Mouse (Mus musculus) ovary, postnatal 36 days (tissue): ENCODE data around the gene Olfr1093.

Experiments
- DNase-seq: peaks from one replicate; pipeline ENCODE4 v3.0.0; 2022; ENCODE audit warnings: low spot score, mixed read lengths

Olfr1093 gene

DNA sequence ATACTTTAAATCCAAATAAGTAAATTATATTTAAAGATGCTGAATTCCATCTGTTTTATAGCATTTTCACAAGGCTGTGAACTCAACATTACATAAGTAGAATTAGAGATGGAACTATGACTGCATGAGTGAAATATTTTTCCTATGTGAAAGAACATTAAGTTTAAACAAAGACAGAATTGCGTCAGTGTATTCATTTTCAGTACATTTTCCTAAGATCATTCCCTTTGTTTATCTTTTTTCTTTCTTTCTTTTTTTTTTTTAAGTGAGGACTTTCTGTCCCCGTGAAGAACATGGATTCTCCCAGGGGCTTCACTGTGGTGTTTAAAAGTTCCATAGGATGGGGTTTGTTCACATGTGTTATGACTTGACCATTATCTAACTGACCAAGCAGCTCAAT, at the start of gene Olfr1093:
Gene Olfr1093, plus strand, starts transcription at position 301 of the 400 bp plus-strand sequence.
- no peak for DNase-seq

DNA sequence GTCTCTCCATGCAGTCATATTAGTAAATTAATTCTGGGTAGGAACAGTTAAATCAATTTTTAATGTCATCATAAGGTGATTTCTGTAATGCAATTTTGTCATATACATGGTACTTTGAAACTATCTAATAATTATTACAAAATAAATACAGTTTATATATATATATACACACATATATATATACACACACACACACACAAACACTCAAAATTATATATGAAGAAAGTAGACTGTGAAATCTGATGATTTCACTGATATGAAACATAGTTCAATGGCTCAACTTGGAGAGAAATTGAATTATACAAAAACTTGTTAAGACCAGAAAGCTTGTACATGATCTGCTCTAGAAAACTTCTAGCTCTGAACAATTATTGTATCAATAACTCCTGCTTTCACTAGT, 48.7 kb upstream of the Olfr1093 start, which contains the start of gene Olfr1089:
Gene Olfr1089, minus strand, starts transcription at position 101 of the 400 bp plus-strand sequence.
- DNase-seq = no peak

DNA sequence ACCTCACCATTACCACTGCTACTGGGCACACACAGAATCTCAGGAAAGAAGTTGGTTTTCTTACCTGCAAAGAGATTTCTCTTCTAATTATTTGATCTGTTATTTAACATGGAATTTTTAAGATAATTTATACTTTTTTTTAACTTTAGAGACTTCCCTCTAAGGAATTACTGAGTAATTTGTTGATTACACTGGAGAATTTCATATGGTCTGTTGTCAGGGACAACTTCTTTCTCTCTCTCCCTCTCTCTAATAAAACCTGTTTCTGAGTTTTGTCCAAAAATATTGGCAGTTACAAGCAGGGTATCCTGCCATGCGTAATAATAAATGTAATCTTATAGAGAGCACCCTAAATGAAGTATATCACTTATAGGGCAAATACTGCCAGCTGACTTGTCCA, 23.4 kb upstream of the Olfr1093 start, which contains the start of gene Olfr1090:
Gene Olfr1090, minus strand, starts transcription at position 101 of the 400 bp plus-strand sequence.
- DNase-seq = no peak

DNA sequence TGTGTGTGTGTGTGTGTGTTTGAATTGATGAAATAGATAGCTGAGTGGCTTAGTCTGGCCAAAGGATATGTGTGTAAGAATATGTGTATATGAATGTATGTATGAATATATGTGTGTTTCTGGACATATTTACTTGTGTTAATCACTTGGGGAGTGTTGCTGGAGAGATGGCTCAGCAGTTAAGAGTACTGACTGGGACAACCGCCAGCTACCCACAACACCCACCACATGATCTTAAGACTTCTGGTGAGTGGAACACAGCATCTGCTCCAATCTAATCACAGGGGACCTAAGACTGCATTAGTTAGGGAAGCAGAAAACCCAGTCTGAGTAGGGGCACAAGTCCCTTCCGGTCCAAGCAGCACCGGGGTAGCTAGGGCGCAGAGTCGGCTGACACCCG, 21.2 kb upstream of the Olfr1093 start:
- no peak for DNase-seq

DNA sequence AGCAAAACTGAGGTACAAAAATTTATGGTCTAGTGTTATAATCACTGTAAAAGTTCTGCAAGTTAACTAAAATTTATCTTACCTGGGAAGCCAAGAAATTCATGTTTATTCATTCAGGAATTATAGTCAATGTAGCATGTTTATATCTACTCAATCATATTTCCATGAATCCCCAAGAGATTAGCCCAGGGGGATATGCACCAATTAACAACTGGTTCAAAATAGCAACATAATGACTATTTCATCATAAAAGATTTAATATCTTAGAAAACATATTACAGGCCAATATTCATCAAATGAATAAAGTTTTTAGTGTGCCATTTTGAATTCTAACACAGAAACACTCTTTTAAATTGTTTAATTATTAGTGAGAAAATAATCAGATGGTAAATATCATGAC, 27.6 kb downstream of the Olfr1093 start, which contains the start of gene Olfr141:
Gene Olfr141, minus strand, starts transcription at position 101 of the 400 bp plus-strand sequence.
- DNase-seq = no peak

DNA sequence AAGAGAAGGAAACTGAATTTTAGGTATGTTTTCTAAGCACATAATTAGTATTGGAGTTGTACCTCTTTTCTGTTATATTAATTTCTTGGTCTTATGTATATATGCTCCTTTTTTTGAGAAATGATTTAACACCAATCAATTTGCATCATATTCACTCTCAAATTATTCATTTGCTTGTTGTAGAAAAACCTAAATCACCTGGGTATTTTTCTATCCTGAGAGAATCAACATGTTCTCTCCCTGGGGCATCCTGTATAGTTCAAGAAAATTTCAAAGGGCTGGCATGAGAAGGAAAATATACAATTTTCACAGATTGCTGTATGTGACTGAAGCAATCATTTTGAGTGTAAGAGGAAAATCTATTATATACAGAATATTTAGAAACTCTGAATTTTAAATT, 42.1 kb downstream of the Olfr1093 start, which contains the start of gene Olfr1094:
Gene Olfr1094, plus strand, starts transcription at position 301 of the 400 bp plus-strand sequence.
- no peak for DNase-seq
